Mouse (Mus musculus) midbrain, embryonic 10.5 days (tissue): Measurements from ENCODE around the gene Heatr4. TPM values are rescaled to one million over a fixed set of nuclear protein-coding genes. Genes with fewer than 3 reads are reported as not detected.
A peak's percentile ranks its signal among the peaks of the same experiment; 100 is the strongest.

ENCODE experiments used
- DNase-seq: peaks from one replicate; pipeline ENCODE4 v3.0.0-alpha.2; 2017; ENCODE audit warnings: low spot score
- H3K27ac ChIP-seq: fragments of 300-500 bp; sonication (generic); replicated peaks from 2 replicates; pipeline ENCODE4 v1.5.1; 2016; ENCODE audit warnings: mild to moderate bottlenecking
- H3K27me3 ChIP-seq: fragments of 300-500 bp; sonication (generic); 2 replicates; pipeline ENCODE4 v1.6.1; 2016; ENCODE audit warnings: low read depth, mild to moderate bottlenecking; ENCODE audit not compliant: poor library complexity, severe bottlenecking
- H3K36me3 ChIP-seq: fragments of 300-500 bp; sonication (generic); 2 replicates; pipeline ENCODE4 v1.6.1; 2016; ENCODE audit warnings: mild to moderate bottlenecking, moderate library complexity
- H3K4me1 ChIP-seq: fragments of 300-500 bp; sonication (generic); 2 replicates; pipeline ENCODE4 v1.6.1; 2016
- H3K4me3 ChIP-seq: fragments of 300-500 bp; sonication (generic); 2 replicates; pipeline ENCODE4 v1.5.1; 2016; ENCODE audit warnings: mild to moderate bottlenecking, moderate library complexity
- H3K9me3 ChIP-seq: fragments of 300-500 bp; sonication (generic); replicated peaks from 2 replicates; pipeline ENCODE4 v1.6.1; 2016; ENCODE audit warnings: mild to moderate bottlenecking
- WGBS: fragments of 180-500 bp; shearing (Covaris S2); methylation state at CpG from one replicate; pipeline ENCODE4 v1.1.7; 2016; 5-methylcytosine and 5-hydroxymethylcytosine counted together
- polyA plus RNA-seq: library from polyadenylated mRNA; unstranded; fragments of >200 nt; fragmentation: Nextera tagmentation; extraction: Ambion mirVana; gene quantifications from 2 replicates; pipeline ENCODE4 v1.2.1, GENCODE M21; 2016

The Heatr4 gene
- polyA plus RNA-seq, 1 experiment from 2014 or later: not detected

GRCm38 (mm10) chr12:83987583-83988441 is 3.2 kb upstream of the Heatr4 start, which contains the start of gene Acot2:
TSS of gene Acot2 (plus strand) at chr12:83987861.
- peaks cover 22% of the 10 kb centered on the region for H3K4me1 ChIP-seq
- WGBS: 1% methylated on average over 80 of the region's 80 CpGs
- peaks cover 11% of the 10 kb centered on the region for H3K36me3 ChIP-seq
- peak; percentile 85 for DNase-seq
- 0 out of 2 replicates have a peak, but pooled peaks cover 5% of the 10 kb centered on the region for H3K27me3 ChIP-seq
- H3K9me3 ChIP-seq: no peaks in the 10 kb centered on the region
- H3K4me3 ChIP-seq: peak within 1 kb of the TSS; percentile 67
- peak within 1 kb of the TSS; percentile 92 for H3K27ac ChIP-seq

- Histone ChIP-seq H3K27me3 (0 out of 2 replicates have a peak, but pooled peaks cover 5% of the 10 kb centered on the region), H3K27ac (peak overlapping the region; percentile 92), H3K4me1 (peaks cover 28% of the 10 kb centered on the region), H3K36me3 (peaks cover 8% of the 10 kb centered on the region; the same call in 1 of the 2 replicates), H3K9me3 (no peaks in the 10 kb centered on the region), H3K4me3 (peak overlapping the region; percentile 67)
- WGBS: 43% methylated on average over 8 of the region's 8 CpGs
- no peak for DNase-seq
Observed at GRCm38 (mm10) chr12:83987242-83987582, 2.6 kb upstream of the Heatr4 start.

GRCm38 (mm10) chr12:83981615-83982014 is 3.0 kb downstream of the Heatr4 start:
- Histone ChIP-seq H3K9me3 (no peaks in the 10 kb centered on the region), H3K27me3 (0 out of 2 replicates have a peak, but pooled peaks cover 2% of the 10 kb centered on the region), H3K4me1 (peaks cover 9% of the 10 kb centered on the region; the same call in 1 of the 2 replicates), H3K27ac (no peak overlapping the region), H3K36me3 (no peaks in the 10 kb centered on the region), H3K4me3 (no peak overlapping the region)
- 94% methylated on average over 4 of the region's 4 CpGs for WGBS
- DNase-seq: no peak

- 91% methylated on average over 6 of the region's 6 CpGs for WGBS
- H3K9me3 ChIP-seq: peaks cover 9% of the 10 kb centered on the region; the same call in 1 of the 2 replicates
Observed at GRCm38 (mm10) chr12:83978862-83979261, 5.8 kb downstream of the Heatr4 start.

GRCm38 (mm10) chr12:83972117-83972516 is 12.5 kb downstream of the Heatr4 start:
- WGBS: 77% methylated on average over 2 of the region's 2 CpGs
- Histone ChIP-seq H3K4me1 (no peaks in the 10 kb centered on the region), H3K36me3 (no peaks in the 10 kb centered on the region), H3K4me3 (no peak overlapping the region), H3K9me3 (peaks cover 9% of the 10 kb centered on the region; the same call in 1 of the 2 replicates), H3K27ac (no peak overlapping the region), H3K27me3 (no peaks in the 10 kb centered on the region)
- DNase-seq: no peak

More at GRCm38 (mm10) chr12:83978862-83979261, 5.8 kb downstream of the Heatr4 start:
- no peak overlapping the region for H3K27ac ChIP-seq
- peaks cover 9% of the 10 kb centered on the region; the same call in 1 of the 2 replicates for H3K4me1 ChIP-seq
- H3K4me3 ChIP-seq: no peak overlapping the region
- H3K36me3 ChIP-seq: no peaks in the 10 kb centered on the region
- no peaks in the 10 kb centered on the region for H3K27me3 ChIP-seq
- DNase-seq: no peak

GRCm38 (mm10) chr12:83965235-83965634 is 19.4 kb downstream of the Heatr4 start:
- Histone ChIP-seq H3K4me3 (no peak overlapping the region), H3K36me3 (no peaks in the 10 kb centered on the region), H3K27me3 (no peaks in the 10 kb centered on the region), H3K9me3 (no peaks in the 10 kb centered on the region), H3K4me1 (no peaks in the 10 kb centered on the region), H3K27ac (no peak overlapping the region)
- WGBS: 86% methylated on average over 7 of the region's 7 CpGs
- no peak for DNase-seq

GRCm38 (mm10) chr12:83958278-83958677 is 26.4 kb downstream of the Heatr4 start:
- no peaks in the 10 kb centered on the region for H3K27me3 ChIP-seq
- 95% methylated on average over 9 of the region's 9 CpGs for WGBS
- H3K4me3 ChIP-seq: no peak overlapping the region
- no peaks in the 10 kb centered on the region for H3K9me3 ChIP-seq
- H3K36me3 ChIP-seq: peaks cover 41% of the 10 kb centered on the region
- H3K4me1 ChIP-seq: peaks cover 5% of the 10 kb centered on the region
- DNase-seq: no peak
- H3K27ac ChIP-seq: no peak overlapping the region

- DNase-seq: no peak
- Histone ChIP-seq H3K9me3 (no peaks in the 10 kb centered on the region), H3K4me3 (peak overlapping the region; percentile 88), H3K27me3 (no peaks in the 10 kb centered on the region), H3K4me1 (peaks cover 39% of the 10 kb centered on the region), H3K36me3 (peaks cover 53% of the 10 kb centered on the region), H3K27ac (peak overlapping the region; percentile 94)
- WGBS: 76% methylated on average over 32 of the region's 32 CpGs
Observed at GRCm38 (mm10) chr12:83951711-83952575, 32.7 kb downstream of the Heatr4 start.

- under 1% methylated on average over 111 of the region's 116 CpGs for WGBS
- no peaks in the 10 kb centered on the region for H3K27me3 ChIP-seq
Observed at GRCm38 (mm10) chr12:83950840-83951701, 33.6 kb downstream of the Heatr4 start.

GRCm38 (mm10) chr12:83950493-83950839 is 34.2 kb downstream of the Heatr4 start, which contains the start of gene Riox1:
TSS of gene Riox1 (plus strand) at chr12:83950608.
- WGBS: under 1% methylated on average over 37 of the region's 37 CpGs
- Histone ChIP-seq H3K36me3 (peaks cover 38% of the 10 kb centered on the region), H3K9me3 (no peaks in the 10 kb centered on the region), H3K4me1 (peaks cover 39% of the 10 kb centered on the region), H3K4me3 (peak within 1 kb of the TSS; percentile 88), H3K27me3 (no peaks in the 10 kb centered on the region), H3K27ac (peak within 1 kb of the TSS; percentile 94)
- DNase-seq: peak; percentile 88

More at GRCm38 (mm10) chr12:83950840-83951701, 33.6 kb downstream of the Heatr4 start:
- Histone ChIP-seq H3K9me3 (no peaks in the 10 kb centered on the region), H3K36me3 (peaks cover 44% of the 10 kb centered on the region), H3K4me1 (peaks cover 39% of the 10 kb centered on the region), H3K27ac (peak overlapping the region; percentile 94), H3K4me3 (peak overlapping the region; percentile 88)
- DNase-seq: peak; percentile 66

GRCm38 (mm10) chr12:83949776-83950492 is 34.7 kb downstream of the Heatr4 start:
- peak; percentile 19 for DNase-seq
- Histone ChIP-seq H3K27ac (peak overlapping the region; percentile 94), H3K27me3 (no peaks in the 10 kb centered on the region), H3K9me3 (no peaks in the 10 kb centered on the region), H3K4me3 (peak overlapping the region; percentile 88), H3K4me1 (peaks cover 39% of the 10 kb centered on the region), H3K36me3 (peaks cover 33% of the 10 kb centered on the region)
- 29% methylated on average over 11 of the region's 11 CpGs for WGBS
